Mouse (Mus musculus) c-Kit-positive CD71-positive TER-119-positive erythroid progenitor cells, embryonic 14.5 days (primary cell): ENCODE results near the gene Abca6.
A peak's percentile ranks its signal among the peaks of the same experiment; 100 is the strongest.

Experiments
- DNase-seq: peaks from one replicate; pipeline ENCODE4 v3.0.0-alpha.2; 2013; ENCODE audit warnings: low spot score

Abca6 gene

GRCm38 (mm10) chr11:110251534-110251933 is at the start of gene Abca6:
Gene Abca6, minus strand, starts transcription at chr11:110251776.
- DNase-seq, result no peak

GRCm38 (mm10) chr11:110297917-110298533 is 46.4 kb upstream of the Abca6 start:
- no peak for DNase-seq

GRCm38 (mm10) chr11:110290586-110290985 is 39.0 kb upstream of the Abca6 start:
- no peak for DNase-seq

- no peak for DNase-seq
Measured at GRCm38 (mm10) chr11:110288423-110288822, 36.8 kb upstream of the Abca6 start.

GRCm38 (mm10) chr11:110287694-110288093 is 36.1 kb upstream of the Abca6 start:
- DNase-seq, result no peak

GRCm38 (mm10) chr11:110286331-110286730 is 34.8 kb upstream of the Abca6 start:
- no peak for DNase-seq

- no peak for DNase-seq
Measured at GRCm38 (mm10) chr11:110284849-110285248, 33.3 kb upstream of the Abca6 start.

- no peak for DNase-seq
Measured at GRCm38 (mm10) chr11:110284185-110284787, 32.7 kb upstream of the Abca6 start.

- no peak for DNase-seq
Measured at GRCm38 (mm10) chr11:110274794-110275193, 23.2 kb upstream of the Abca6 start.

GRCm38 (mm10) chr11:110271745-110272144 is 20.2 kb upstream of the Abca6 start:
- DNase-seq, result peak; percentile 70

GRCm38 (mm10) chr11:110268244-110268844 is 16.8 kb upstream of the Abca6 start:
- DNase-seq, result peak; percentile 74

GRCm38 (mm10) chr11:110267232-110267631 is 15.7 kb upstream of the Abca6 start:
- DNase-seq, result no peak

- no peak for DNase-seq
Measured at GRCm38 (mm10) chr11:110266757-110267156, 15.2 kb upstream of the Abca6 start.

GRCm38 (mm10) chr11:110261867-110262266 is 10.3 kb upstream of the Abca6 start:
- DNase-seq, result no peak

GRCm38 (mm10) chr11:110257911-110258310 is 6.3 kb upstream of the Abca6 start:
- DNase-seq, result no peak

GRCm38 (mm10) chr11:110257061-110257460 is 5.5 kb upstream of the Abca6 start:
- DNase-seq, result no peak

- DNase-seq, result no peak
Measured at GRCm38 (mm10) chr11:110252256-110252655, 680 bp upstream of the Abca6 start.

- no peak for DNase-seq
Measured at GRCm38 (mm10) chr11:110244730-110245129, 6.8 kb downstream of the Abca6 start.

- no peak for DNase-seq
Measured at GRCm38 (mm10) chr11:110237466-110237865, 14.1 kb downstream of the Abca6 start.

GRCm38 (mm10) chr11:110232975-110233374 is 18.6 kb downstream of the Abca6 start:
- no peak for DNase-seq

- DNase-seq, result no peak
Measured at GRCm38 (mm10) chr11:110217118-110217517, 34.5 kb downstream of the Abca6 start.

- no peak for DNase-seq
Measured at GRCm38 (mm10) chr11:110203930-110204329, 47.6 kb downstream of the Abca6 start.

- DNase-seq, result no peak
Measured at GRCm38 (mm10) chr11:110198882-110199281, 52.7 kb downstream of the Abca6 start.
